In the genomic region with DNA sequence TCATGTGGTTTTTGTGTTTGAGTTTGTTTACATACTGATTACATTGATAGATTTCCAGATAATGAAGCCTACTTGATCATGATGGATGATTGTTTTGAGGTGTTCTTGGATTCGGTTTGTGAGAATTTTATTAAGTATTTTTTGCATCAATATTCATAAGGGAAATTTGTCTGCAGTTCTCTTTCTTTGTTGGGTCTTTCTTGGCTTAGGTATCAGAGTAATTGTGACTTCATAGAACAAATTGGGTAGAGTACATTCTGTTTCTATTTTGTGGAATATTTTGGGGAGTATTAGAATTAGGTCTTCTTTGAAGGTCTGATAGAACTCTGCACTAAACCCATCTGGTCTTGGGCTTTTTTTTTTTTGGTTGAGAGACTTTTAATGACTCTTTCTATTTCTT, we compare ENCODE assay signal across 1 mouse cellular context. TPM values are rescaled to one million over a fixed set of nuclear protein-coding genes. Genes with fewer than 3 reads are reported as not detected.
"Had no signal": no experiment of that assay in that cellular context is flagged by ENCODE, and none has a peak within 500 bp of the region (broad histone marks: within the 10 kb centered on the region; RNA-seq: fewer than 3 reads in every experiment).

A gene (plus strand): TSS at position 301 of the 400 bp plus-strand sequence.

RNA-seq across cellular contexts. Expression of the gene that starts here (rescaled TPM):
- polyA plus RNA-seq: neural tube, embryonic 14.5 days had no signal
